25 mouse cellular contexts compared by ENCODE assay signal in the genomic region with DNA sequence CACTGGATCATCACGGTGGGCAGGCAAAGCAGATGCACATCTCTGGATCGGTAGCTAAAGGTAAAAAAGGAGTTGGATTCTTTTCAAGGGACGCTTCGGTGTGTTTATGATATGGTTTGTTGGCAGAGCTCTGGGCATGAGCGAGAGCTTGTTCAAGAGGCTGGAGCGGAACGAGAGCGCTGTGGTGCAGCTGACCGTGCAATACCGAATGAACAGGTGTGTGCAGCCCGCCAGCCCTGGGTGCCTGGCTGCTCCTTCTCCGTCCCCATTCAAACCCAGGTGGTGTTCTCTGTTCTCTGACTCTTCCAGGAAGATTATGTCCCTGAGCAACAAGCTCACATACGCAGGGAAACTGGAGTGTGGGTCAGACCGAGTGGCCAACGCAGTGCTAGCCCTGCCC. TPM values are rescaled to one million over a fixed set of nuclear protein-coding genes. Genes with fewer than 3 reads are reported as not detected.
DNase-seq lines count a peak whose midpoint lies in the region; ATAC-seq and TF ChIP-seq lines count a peak whose summit lies in the region.
"Had no signal": no experiment of that assay in that cellular context is flagged by ENCODE, and none has a peak within 500 bp of the region (broad histone marks: within the 10 kb centered on the region; RNA-seq: fewer than 3 reads in every experiment).

No protein-coding gene starts in this region.

- H3K9me3 ChIP-seq in kidney, embryonic 15.5 days (replicated peaks), result no peaks in the 10 kb centered on the region
- H3K9me3 ChIP-seq in kidney, postnatal 0 days (replicated peaks; ENCODE audit: low read length), result no peaks in the 10 kb centered on the region
- H3K9me3 ChIP-seq: forebrain, embryonic 13.5 days; heart, embryonic 10.5 days; heart, embryonic 15.5 days; intestine, embryonic 15.5 days; limb, embryonic 10.5 days; limb, embryonic 15.5 days; neural tube, embryonic 13.5 days had no signal

- DNase-seq in cerebellum, adult 2 months, result peak; percentile 32 to 36
- no peak for DNase-seq in cerebellum, adult 11 months
- no peak for DNase-seq in kidney, adult 9 months
- DNase-seq in kidney, postnatal 0 days (ENCODE audit: low spot score), result peak; percentile 14
- DNase-seq in kidney, postnatal 4 days, result peak; percentile 37 to 60
- no peak for DNase-seq in urinary bladder, postnatal 25 days (ENCODE audit: low spot score)
- DNase-seq: adrenal gland, postnatal 14 days; gastrocnemius, postnatal 14 days; layer of hippocampus, adult 9-11 months; lung, postnatal 36 days; right cerebral cortex, postnatal 4 days; thymus, adult 18-20 months; thymus, postnatal 25 days had no signal

- H3K4me2 ChIP-seq in kidney, embryonic 15.5 days, result no peak overlapping the region
- no peak overlapping the region for H3K4me2 ChIP-seq in kidney, postnatal 0 days (ENCODE audit: low read length)
- H3K4me2 ChIP-seq: forebrain, embryonic 13.5 days; heart, embryonic 15.5 days; intestine, embryonic 15.5 days; limb, embryonic 15.5 days; midbrain, embryonic 11.5 days; neural tube, embryonic 13.5 days had no signal

- WGBS in cerebellum, adult 2 months, result 88% methylated on average over 15 of the region's 15 CpGs
- WGBS in kidney, embryonic 15.5 days, result 80% methylated on average over 15 of the region's 15 CpGs
- WGBS in kidney, postnatal 0 days, result 66% methylated on average over 15 of the region's 15 CpGs

- H3K4me1 ChIP-seq in cerebellum, adult 2 months (ENCODE audit: control insufficient read depth, insufficient read depth, low read length), result 0 out of 2 replicates have a peak, but pooled peaks cover 4% of the 10 kb centered on the region
- H3K4me1 ChIP-seq in kidney, embryonic 15.5 days, result no peaks in the 10 kb centered on the region
- no peaks in the 10 kb centered on the region for H3K4me1 ChIP-seq in kidney, postnatal 0 days (replicated peaks; ENCODE audit: insufficient read depth, low read length)
- H3K4me1 ChIP-seq: forebrain, embryonic 13.5 days; heart, embryonic 10.5 days; heart, embryonic 15.5 days; intestine, embryonic 15.5 days; limb, embryonic 10.5 days; limb, embryonic 15.5 days; neural tube, embryonic 13.5 days had no signal

- ATAC-seq in kidney, embryonic 15.5 days (replicated peaks; ENCODE audit: low FRiP score), result no peak
- peak; percentile 57; the same call in 1 of the 2 replicates for ATAC-seq in kidney, postnatal 0 days (replicated peaks; ENCODE audit: low FRiP score, low read depth)
- ATAC-seq: CD4-positive, CD25-positive, alpha-beta regulatory T cell, adult 4 months; forebrain, embryonic 13.5 days; hindbrain, postnatal 0 days; intestine, embryonic 15.5 days had no signal

- no peak overlapping the region for H3K4me3 ChIP-seq in cerebellum, adult 2 months (replicated peaks; ENCODE audit: insufficient read depth, low read depth, low read length)
- no peak overlapping the region for H3K4me3 ChIP-seq in kidney, embryonic 15.5 days (replicated peaks)
- no peak overlapping the region for H3K4me3 ChIP-seq in kidney, postnatal 0 days (replicated peaks; ENCODE audit: low read depth, low read length)
- H3K4me3 ChIP-seq: forebrain, embryonic 13.5 days; heart, embryonic 10.5 days; heart, embryonic 15.5 days; intestine, embryonic 15.5 days; limb, embryonic 10.5 days; limb, embryonic 15.5 days; neural tube, embryonic 13.5 days had no signal

- no peaks in the 10 kb centered on the region for H3K27me3 ChIP-seq in cerebellum, adult 2 months (ENCODE audit: control insufficient read depth, insufficient read depth, low read length)
- no peaks in the 10 kb centered on the region for H3K27me3 ChIP-seq in kidney, embryonic 15.5 days
- no peaks in the 10 kb centered on the region for H3K27me3 ChIP-seq in kidney, postnatal 0 days (ENCODE audit: insufficient read depth, low read length)
- H3K27me3 ChIP-seq: forebrain, embryonic 13.5 days; heart, embryonic 15.5 days; intestine, embryonic 15.5 days; limb, embryonic 15.5 days; neural tube, embryonic 13.5 days had no signal

- TF ChIP-seq POLR2A in cerebellum, adult 2 months (IDR thresholded peaks at IDR 0.05; ENCODE audit: borderline replicate concordance, insufficient read depth, low read length), result no peak

- H3K27ac ChIP-seq in cerebellum, adult 2 months (ENCODE audit: insufficient read depth, low read length), result no peak overlapping the region
- H3K27ac ChIP-seq in kidney, embryonic 15.5 days, result peak overlapping the region; percentile 33; the same call in 1 of the 2 replicates
- H3K27ac ChIP-seq in kidney, postnatal 0 days, result peak overlapping the region; percentile 6; the same call in 1 of the 2 replicates
- H3K27ac ChIP-seq: forebrain, embryonic 13.5 days; heart, embryonic 10.5 days; heart, embryonic 15.5 days; hindbrain, postnatal 0 days; intestine, embryonic 15.5 days; limb, embryonic 10.5 days; limb, embryonic 15.5 days; neural tube, embryonic 13.5 days; stomach, postnatal 0 days had no signal

- TF ChIP-seq CTCF in cerebellum, adult 2 months (IDR thresholded peaks at IDR 0.05; ENCODE audit: borderline replicate concordance, insufficient read depth, low read depth, low read length), result no peak
- no peak for TF ChIP-seq CTCF in kidney, postnatal 0 days (IDR thresholded peaks at IDR 0.05; ENCODE audit: low read depth)

- H3K9ac ChIP-seq in kidney, embryonic 15.5 days, result no peak overlapping the region
- H3K9ac ChIP-seq in kidney, postnatal 0 days (ENCODE audit: low read depth, low read length), result no peak overlapping the region
- H3K9ac ChIP-seq: forebrain, embryonic 13.5 days; heart, embryonic 15.5 days; intestine, embryonic 15.5 days; limb, embryonic 15.5 days; neural tube, embryonic 13.5 days had no signal

- peaks cover 89% of the 10 kb centered on the region for H3K36me3 ChIP-seq in kidney, embryonic 15.5 days
- peaks cover 20% of the 10 kb centered on the region for H3K36me3 ChIP-seq in kidney, postnatal 0 days (ENCODE audit: insufficient read depth, low read length)

RNA-seq across cellular contexts. Expression of gene Rufy2, which starts 13.7 kb away (rescaled TPM):
- polyA plus RNA-seq in cerebellum, adult 2 months (2012; rRNA removed), result 68.4 and 70.4 TPM in 2 replicates
- polyA plus RNA-seq in kidney, embryonic 15.5 days (2015; fragmentation: Nextera tagmentation; extraction: Ambion mirVana), result 25.8 and 26.6 TPM in 2 replicates
- polyA plus RNA-seq in kidney, postnatal 0 days (2015; fragmentation: Nextera tagmentation; extraction: Ambion mirVana), result 20.8 and 21.5 TPM in 2 replicates

RNA-seq across cellular contexts. Expression of gene Dna2, which starts 19.5 kb away (rescaled TPM):
- 3.0 and 3.9 TPM in 2 replicates for polyA plus RNA-seq in cerebellum, adult 2 months (2012; rRNA removed)
- 20.8 and 22.2 TPM in 2 replicates for polyA plus RNA-seq in kidney, embryonic 15.5 days (2015; fragmentation: Nextera tagmentation; extraction: Ambion mirVana)
- polyA plus RNA-seq in kidney, postnatal 0 days (2015; fragmentation: Nextera tagmentation; extraction: Ambion mirVana), result 9.0 and 12.7 TPM in 2 replicates

RNA-seq across cellular contexts. Expression of gene Slc25a16, which starts 45.9 kb away (rescaled TPM):
- polyA plus RNA-seq in cerebellum, adult 2 months (2012; rRNA removed), result 27.0 and 28.4 TPM in 2 replicates
- polyA plus RNA-seq in kidney, embryonic 15.5 days (2015; fragmentation: Nextera tagmentation; extraction: Ambion mirVana), result 15.0 and 15.8 TPM in 2 replicates
- polyA plus RNA-seq in kidney, postnatal 0 days (2015; fragmentation: Nextera tagmentation; extraction: Ambion mirVana), result 27.3 and 27.6 TPM in 2 replicates

RNA-seq across cellular contexts. Expression of gene Tet1, which starts 57.5 kb away (rescaled TPM):
- 6.5 and 7.4 TPM in 2 replicates for polyA plus RNA-seq in cerebellum, adult 2 months (2012; rRNA removed)
- 28.5 and 32.9 TPM in 2 replicates for polyA plus RNA-seq in kidney, embryonic 15.5 days (2015; fragmentation: Nextera tagmentation; extraction: Ambion mirVana)
- polyA plus RNA-seq in kidney, postnatal 0 days (2015; fragmentation: Nextera tagmentation; extraction: Ambion mirVana), result 17.3 and 18.0 TPM in 2 replicates

RNA-seq across cellular contexts. Expression of gene Hnrnph3, which starts 57.7 kb away (rescaled TPM):
- 97.0 and 97.6 TPM in 2 replicates for polyA plus RNA-seq in cerebellum, adult 2 months (2012; rRNA removed)
- polyA plus RNA-seq in kidney, embryonic 15.5 days (2015; fragmentation: Nextera tagmentation; extraction: Ambion mirVana), result 124 and 125 TPM in 2 replicates
- polyA plus RNA-seq in kidney, postnatal 0 days (2015; fragmentation: Nextera tagmentation; extraction: Ambion mirVana), result 56.7 and 57.8 TPM in 2 replicates

Comparison
In these comparisons a context has a peak if more than half of its experiments do, and no peak if none do; other contexts are left out.
1. DNase-seq: peak in cerebellum, adult 2 months (2 of 2), kidney, postnatal 0 days (single experiment) and kidney, postnatal 4 days (2 of 2); none in cerebellum, adult 11 months (single experiment), kidney, adult 9 months (single experiment) and urinary bladder, postnatal 25 days (single experiment).